Mouse (Mus musculus) kidney, embryonic 15.5 days (tissue): ENCODE measurements at regions not wholly inside any gene's neighbourhood (a gene's known extent, or its start where the extent isn't known, plus 50 kb on each side); places are given as distances from the start of the nearest gene placed in this dataset.
"Not testable (repeated sequence)": the region's sequence is repeated elsewhere in the genome, so short reads cannot be mapped to it uniquely, and the experiment has no call there.

Experiments
- ATAC-seq: fragments of 200-750 bp; cut with Nextera tagmentation; replicated peaks from 2 replicates; pipeline ENCODE4 v1.8.0; 2017; ENCODE audit warnings: moderate TSS enrichment; ENCODE audit not compliant: low FRiP score
- H3K27ac ChIP-seq: fragments of 300-500 bp; sonication (generic); 2 replicates; pipeline ENCODE4 v1.5.1; 2015; ENCODE audit warnings: mild to moderate bottlenecking, inconsistent platforms
- H3K27me3 ChIP-seq: fragments of 300-500 bp; sonication (generic); 2 replicates; pipeline ENCODE4 v1.6.1; 2015; ENCODE audit warnings: inconsistent platforms
- H3K36me3 ChIP-seq: fragments of 300-500 bp; sonication (generic); 2 replicates; pipeline ENCODE4 v1.6.1; 2015; ENCODE audit warnings: inconsistent platforms
- H3K4me1 ChIP-seq: fragments of 300-500 bp; sonication (generic); 2 replicates; pipeline ENCODE4 v1.6.1; 2015; ENCODE audit warnings: inconsistent platforms
- H3K4me2 ChIP-seq: fragments of 300-500 bp; sonication (generic); 2 replicates; pipeline ENCODE4 v1.6.1; 2015; ENCODE audit warnings: moderate library complexity, mild to moderate bottlenecking, inconsistent platforms
- H3K4me3 ChIP-seq: fragments of 300-500 bp; sonication (generic); replicated peaks from 2 replicates; pipeline ENCODE4 v1.5.1; 2015; ENCODE audit warnings: mild to moderate bottlenecking, inconsistent platforms
- H3K9ac ChIP-seq: fragments of 300-500 bp; sonication (generic); 2 replicates; pipeline ENCODE4 v1.6.1; 2015; ENCODE audit warnings: mild to moderate bottlenecking, inconsistent platforms
- H3K9me3 ChIP-seq: fragments of 300-500 bp; sonication (generic); replicated peaks from 2 replicates; pipeline ENCODE4 v1.6.1; 2016; ENCODE audit warnings: inconsistent platforms
- WGBS: fragments of 180-500 bp; shearing (Covaris S2); methylation state at CpG from one replicate; pipeline ENCODE4 v1.1.7; 2015; ENCODE audit warnings: mixed read lengths; 5-methylcytosine and 5-hydroxymethylcytosine counted together

GRCm38 (mm10) chr12:71718412-71718811 is 112.5 kb upstream of the Daam1 start:
- H3K4me1 ChIP-seq, H3K4me2 ChIP-seq, H3K27ac ChIP-seq, H3K36me3 ChIP-seq, H3K27me3 ChIP-seq, H3K4me3 ChIP-seq, H3K9me3 ChIP-seq, ATAC-seq, H3K9ac ChIP-seq: not testable (repeated sequence)
- 69% methylated on average over 12 of the region's 12 CpGs for WGBS

- Histone ChIP-seq H3K4me2 (no peak overlapping the region), H3K9me3 (no peaks in the 10 kb centered on the region), H3K4me1 (no peaks in the 10 kb centered on the region), H3K27me3 (no peaks in the 10 kb centered on the region), H3K9ac (no peak overlapping the region), H3K27ac (no peak overlapping the region), H3K4me3 (no peak overlapping the region), H3K36me3 (no peaks in the 10 kb centered on the region)
- no peak for ATAC-seq
- WGBS: 60% methylated on average over 7 of the region's 7 CpGs
Measured at GRCm38 (mm10) chr12:71718911-71719310, 112.0 kb upstream of the Daam1 start.

DNA sequence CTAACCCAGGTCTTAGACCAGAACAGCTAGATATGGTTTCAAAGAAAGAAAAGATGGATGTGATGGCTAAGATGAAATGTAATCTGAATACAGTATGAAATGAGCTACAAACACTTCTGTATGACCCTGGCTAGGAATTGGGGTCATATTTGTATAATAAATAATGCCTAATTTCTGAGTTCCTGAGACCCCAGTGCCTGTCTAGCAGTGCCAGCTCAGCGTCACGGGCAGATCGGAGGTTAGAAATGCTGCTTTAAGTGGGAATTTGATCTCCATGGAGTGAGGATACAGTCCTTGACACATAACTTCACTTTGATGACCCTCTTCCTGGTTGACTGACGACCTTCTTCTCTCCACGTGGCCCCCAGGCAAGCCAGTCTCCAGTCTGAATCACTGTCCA is 105.7 kb upstream of the Daam1 start:
- 27% methylated on average over 5 of the region's 5 CpGs for WGBS
- H3K4me2 ChIP-seq: no peak overlapping the region
- no peak overlapping the region; the same call in 1 of the 2 replicates for H3K27ac ChIP-seq
- H3K9ac ChIP-seq: no peak overlapping the region
- H3K27me3 ChIP-seq: no peaks in the 10 kb centered on the region
- H3K9me3 ChIP-seq: no peaks in the 10 kb centered on the region
- no peak overlapping the region for H3K4me3 ChIP-seq
- no peak for ATAC-seq
- H3K4me1 ChIP-seq: 0 out of 2 replicates have a peak, but pooled peaks cover 3% of the 10 kb centered on the region
- no peaks in the 10 kb centered on the region for H3K36me3 ChIP-seq

DNA sequence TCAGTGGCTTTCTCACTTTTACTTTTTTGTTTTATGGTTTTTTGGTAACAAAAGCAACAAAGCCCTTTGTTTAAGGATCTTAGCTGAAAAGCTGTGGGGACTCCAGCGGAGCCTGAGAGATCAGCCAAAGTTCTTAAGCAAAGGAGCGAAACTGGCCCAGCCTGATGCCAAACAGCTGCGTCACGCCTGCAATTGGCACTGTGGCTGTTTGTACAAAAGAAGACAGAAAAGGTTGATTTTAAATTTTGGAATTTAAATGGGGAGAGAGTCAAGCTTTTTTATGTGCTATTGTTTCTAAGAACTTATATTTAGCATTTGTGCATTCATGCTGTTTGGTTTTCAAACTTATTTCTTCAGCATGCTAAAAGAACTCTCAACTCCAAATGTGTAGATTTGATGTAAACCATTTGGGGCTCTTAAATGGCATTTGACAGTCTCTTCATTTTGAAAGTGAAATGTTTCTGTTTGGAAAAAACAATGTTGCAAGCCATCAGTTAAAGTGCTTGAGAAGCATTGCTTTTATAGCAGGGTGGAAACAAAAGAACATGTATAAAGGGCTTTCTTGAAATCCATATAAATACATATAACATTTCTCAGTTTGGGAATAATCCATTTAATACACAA is 105.1 kb upstream of the Daam1 start:
- WGBS: 57% methylated on average over 4 of the region's 4 CpGs
- no peaks in the 10 kb centered on the region for H3K9me3 ChIP-seq
- no peak for ATAC-seq
- no peak overlapping the region for H3K4me2 ChIP-seq
- no peak overlapping the region for H3K4me3 ChIP-seq
- no peaks in the 10 kb centered on the region for H3K36me3 ChIP-seq
- no peaks in the 10 kb centered on the region for H3K27me3 ChIP-seq
- 0 out of 2 replicates have a peak, but pooled peaks cover 6% of the 10 kb centered on the region for H3K4me1 ChIP-seq
- H3K9ac ChIP-seq: no peak overlapping the region
- peak overlapping the region; percentile 32; the same call in 1 of the 2 replicates for H3K27ac ChIP-seq

GRCm38 (mm10) chr12:71743345-71743744 is 87.5 kb upstream of the Daam1 start:
- 83% methylated on average over 2 of the region's 2 CpGs for WGBS
- H3K4me3 ChIP-seq: no peak overlapping the region

DNA sequence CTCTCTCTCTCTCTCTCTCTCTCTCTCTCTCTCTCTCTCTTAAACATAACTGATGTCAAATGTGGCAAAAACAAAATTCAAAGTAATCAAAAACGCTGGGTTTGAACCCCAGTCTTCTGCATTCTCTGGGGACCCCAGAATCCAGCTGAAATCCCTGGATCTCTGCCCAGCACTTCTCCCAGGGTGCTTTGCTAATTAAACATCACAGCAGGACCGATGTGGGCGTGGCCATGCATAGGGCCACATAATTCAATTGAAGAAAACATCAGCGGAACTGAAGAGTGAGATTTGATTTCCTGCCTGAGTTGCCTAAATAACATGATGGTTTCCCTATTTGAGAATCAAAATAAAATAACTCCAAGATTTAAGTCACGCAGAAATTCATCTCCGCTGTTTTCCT is 84.9 kb upstream of the Daam1 start:
- Histone ChIP-seq H3K9me3 (no peaks in the 10 kb centered on the region), H3K27ac (peak overlapping the region; percentile 6; the same call in 1 of the 2 replicates)
- ATAC-seq: no peak

More at GRCm38 (mm10) chr12:71743345-71743744, 87.5 kb upstream of the Daam1 start:
- peaks cover 7% of the 10 kb centered on the region for H3K4me1 ChIP-seq
- ATAC-seq: no peak
- H3K4me2 ChIP-seq: no peak overlapping the region
- H3K9ac ChIP-seq: no peak overlapping the region
- H3K27me3 ChIP-seq: no peaks in the 10 kb centered on the region
- H3K9me3 ChIP-seq: no peaks in the 10 kb centered on the region
- no peak overlapping the region for H3K27ac ChIP-seq
- H3K36me3 ChIP-seq: no peaks in the 10 kb centered on the region

GRCm38 (mm10) chr12:71747386-71747785 is 83.5 kb upstream of the Daam1 start:
- Histone ChIP-seq H3K36me3 (no peaks in the 10 kb centered on the region), H3K9me3 (no peaks in the 10 kb centered on the region), H3K4me2 (no peak overlapping the region), H3K27me3 (no peaks in the 10 kb centered on the region), H3K4me1 (peaks cover 15% of the 10 kb centered on the region), H3K9ac (no peak overlapping the region), H3K4me3 (no peak overlapping the region), H3K27ac (peak overlapping the region; percentile 92)
- WGBS: 76% methylated on average over 10 of the region's 10 CpGs
- no peak for ATAC-seq

More for the DNA sequence above, 84.9 kb upstream of the Daam1 start:
- Histone ChIP-seq H3K4me2 (no peak overlapping the region), H3K4me1 (peaks cover 14% of the 10 kb centered on the region), H3K9ac (no peak overlapping the region), H3K27me3 (no peaks in the 10 kb centered on the region), H3K4me3 (no peak overlapping the region), H3K36me3 (no peaks in the 10 kb centered on the region)
- WGBS: 60% methylated on average over 6 of the region's 6 CpGs

DNA sequence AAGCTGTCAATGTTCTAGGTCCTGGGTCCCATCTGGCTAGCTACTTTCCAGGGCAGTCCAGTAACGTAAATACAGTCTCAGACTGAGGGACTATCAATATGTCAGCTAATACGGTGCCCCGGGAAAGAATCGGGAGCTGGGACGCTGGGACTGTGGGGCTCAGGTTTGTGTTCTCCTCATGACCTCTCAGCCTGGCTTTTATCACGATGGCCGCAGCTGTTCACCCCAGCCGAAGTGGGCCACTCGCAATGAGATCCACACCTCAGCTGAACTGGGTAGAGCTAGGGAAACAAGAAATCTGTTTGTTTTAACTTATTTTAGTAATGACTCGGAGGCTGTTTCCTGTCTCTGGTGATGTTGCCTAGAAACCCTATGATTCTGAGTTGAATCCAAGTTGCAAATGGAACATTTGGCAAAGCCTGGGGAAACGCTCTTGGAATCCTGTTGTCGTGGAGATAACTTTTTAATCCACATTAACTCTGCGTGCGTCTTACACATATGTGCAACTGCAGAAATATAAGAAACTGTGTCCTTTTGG is 83.0 kb upstream of the Daam1 start:
- peak; percentile 66 for ATAC-seq
- peaks cover 20% of the 10 kb centered on the region for H3K4me1 ChIP-seq
- no peak overlapping the region for H3K9ac ChIP-seq

DNA sequence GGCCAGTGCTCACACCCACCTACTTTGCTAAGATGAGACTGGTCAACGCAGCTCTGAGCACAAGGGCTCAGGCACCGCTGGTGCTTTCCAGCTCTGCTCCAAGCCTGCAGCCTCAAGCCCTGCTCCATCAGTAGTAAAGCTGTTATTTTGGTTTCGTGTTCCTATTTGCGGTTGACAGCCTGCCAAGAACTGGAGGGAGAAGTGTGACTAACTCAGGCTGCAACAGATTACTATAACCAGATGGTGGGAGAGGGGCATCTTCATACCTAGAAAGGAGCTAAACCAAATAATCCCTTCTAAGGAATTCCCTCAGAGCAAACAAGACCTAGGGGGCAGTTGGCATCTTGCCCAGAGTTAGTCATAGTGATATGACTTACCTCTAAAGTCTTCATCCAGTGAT is 82.1 kb upstream of the Daam1 start:
- Histone ChIP-seq H3K36me3 (no peaks in the 10 kb centered on the region), H3K27ac (peak overlapping the region; percentile 92), H3K27me3 (no peaks in the 10 kb centered on the region), H3K9me3 (no peaks in the 10 kb centered on the region), H3K4me1 (peaks cover 24% of the 10 kb centered on the region), H3K9ac (no peak overlapping the region), H3K4me3 (no peak overlapping the region), H3K4me2 (no peak overlapping the region; the same call in 1 of the 2 replicates)
- WGBS: 23% methylated on average over 4 of the region's 4 CpGs
- peak; percentile 74 for ATAC-seq

More for the DNA sequence above, 83.0 kb upstream of the Daam1 start:
- no peaks in the 10 kb centered on the region for H3K9me3 ChIP-seq
- H3K4me3 ChIP-seq: no peak overlapping the region
- H3K27ac ChIP-seq: peak overlapping the region; percentile 92
- H3K4me2 ChIP-seq: peak overlapping the region; percentile 3; the same call in 1 of the 2 replicates
- no peaks in the 10 kb centered on the region for H3K27me3 ChIP-seq
- H3K36me3 ChIP-seq: no peaks in the 10 kb centered on the region
- 42% methylated on average over 14 of the region's 14 CpGs for WGBS

DNA sequence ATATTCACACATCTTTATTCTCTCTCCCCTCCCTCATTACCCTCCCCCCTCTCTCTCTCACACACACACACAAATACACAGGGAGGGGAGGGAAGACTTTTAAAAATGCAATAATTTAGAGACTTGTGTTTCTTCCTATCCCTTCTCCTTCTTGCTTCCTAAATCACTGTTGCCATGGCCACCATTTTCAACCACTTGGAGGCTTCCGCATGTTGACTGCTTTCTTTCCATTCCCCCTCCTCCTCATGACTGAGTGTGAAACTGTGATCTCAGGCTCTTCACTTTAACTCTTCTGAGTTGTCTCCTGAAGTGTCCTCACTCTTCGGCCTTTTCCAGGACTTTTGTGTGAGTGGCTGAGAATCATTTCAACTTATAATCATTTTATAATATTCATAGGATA is 81.2 kb upstream of the Daam1 start:
- Histone ChIP-seq H3K27ac (no peak overlapping the region), H3K4me3 (no peak overlapping the region), H3K4me2 (no peak overlapping the region), H3K4me1 (peaks cover 24% of the 10 kb centered on the region), H3K9ac (no peak overlapping the region), H3K9me3 (no peaks in the 10 kb centered on the region), H3K27me3 (no peaks in the 10 kb centered on the region), H3K36me3 (no peaks in the 10 kb centered on the region)
- no peak for ATAC-seq
- 92% methylated on average over 2 of the region's 2 CpGs for WGBS

GRCm38 (mm10) chr12:71752741-71753260 is 78.1 kb upstream of the Daam1 start:
- Histone ChIP-seq H3K9me3 (no peaks in the 10 kb centered on the region), H3K36me3 (no peaks in the 10 kb centered on the region), H3K27ac (peak overlapping the region; percentile 37; the same call in 1 of the 2 replicates), H3K9ac (no peak overlapping the region), H3K4me1 (peaks cover 21% of the 10 kb centered on the region), H3K27me3 (no peaks in the 10 kb centered on the region), H3K4me2 (no peak overlapping the region), H3K4me3 (no peak overlapping the region)
- ATAC-seq: no peak
- WGBS: 32% methylated on average over 6 of the region's 7 CpGs

DNA sequence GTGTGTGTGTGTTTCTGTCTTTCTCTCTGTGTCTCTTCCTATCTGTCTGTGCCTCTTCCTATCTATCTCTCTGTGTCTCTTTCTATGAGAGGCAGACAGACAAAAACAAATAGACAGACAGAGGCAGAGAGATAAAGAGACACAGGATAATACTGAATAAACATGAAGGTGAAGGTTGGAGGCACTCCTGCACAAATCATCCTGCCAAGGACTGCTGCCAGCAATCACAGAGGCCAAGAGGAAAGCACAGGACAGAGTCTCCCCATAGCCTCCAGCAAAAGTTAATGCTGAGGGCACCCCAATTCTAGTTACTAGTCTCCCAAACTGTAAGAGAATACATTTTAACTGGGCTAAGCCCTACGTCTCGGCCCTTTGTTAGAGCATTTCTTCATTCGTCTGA is 77.6 kb upstream of the Daam1 start:
- ATAC-seq: no peak
- H3K4me3 ChIP-seq: no peak overlapping the region
- 77% methylated on average over 3 of the region's 3 CpGs for WGBS

More for the DNA sequence above, 77.6 kb upstream of the Daam1 start:
- no peaks in the 10 kb centered on the region for H3K27me3 ChIP-seq
- no peak overlapping the region for H3K9ac ChIP-seq
- no peaks in the 10 kb centered on the region for H3K36me3 ChIP-seq
- H3K27ac ChIP-seq: no peak overlapping the region
- H3K9me3 ChIP-seq: no peaks in the 10 kb centered on the region
- peaks cover 18% of the 10 kb centered on the region for H3K4me1 ChIP-seq
- no peak overlapping the region for H3K4me2 ChIP-seq
